Mouse (Mus musculus): ENCODE measurements around the gene Actn1. TPM values are rescaled to one million over a fixed set of nuclear protein-coding genes. Genes with fewer than 3 reads are reported as not detected.

The Actn1 gene
- polyA plus RNA-seq, 2 experiments, result 35.8 to 95.9 TPM

- no peak overlapping the region for H3K9ac ChIP-seq (ENCODE audit: low read depth, low read length, severe bottlenecking)
- TF ChIP-seq POLR2A (IDR thresholded peaks at IDR 0.05; ENCODE audit: borderline replicate concordance, extremely low read depth, insufficient read depth, insufficient read length), result no peak
- H3K27ac ChIP-seq (replicated peaks; ENCODE audit: low read depth, low read length), result no peak overlapping the region
- no peak for DNase-seq (ENCODE audit: low spot score)
- 64% methylated on average over 8 of the region's 8 CpGs for WGBS
- no peaks in the 10 kb centered on the region for H3K27me3 ChIP-seq (ENCODE audit: control insufficient read depth, insufficient read depth, low read length)
- ATAC-seq (ENCODE audit: low FRiP score, low read depth), result no peak
- H3K4me3 ChIP-seq (replicated peaks; ENCODE audit: low read length), result no peak overlapping the region
- no peaks in the 10 kb centered on the region for H3K36me3 ChIP-seq (ENCODE audit: control insufficient read depth, insufficient read depth, low read length)
- no peaks in the 10 kb centered on the region for H3K9me3 ChIP-seq (ENCODE audit: control insufficient read depth, low read length)
- H3K4me2 ChIP-seq (replicated peaks; ENCODE audit: low read depth, low read length, severe bottlenecking), result no peak overlapping the region
- H3K4me1 ChIP-seq (ENCODE audit: control insufficient read depth, insufficient read depth, low read length), result peaks cover 47% of the 10 kb centered on the region
Observed at GRCm38 (mm10) chr12:80213810-80214209, 46.4 kb downstream of the Actn1 start.

- no peak overlapping the region for H3K4me3 ChIP-seq (replicated peaks; ENCODE audit: low read length)
- no peaks in the 10 kb centered on the region for H3K9me3 ChIP-seq (ENCODE audit: control insufficient read depth, low read length)
- peaks cover 50% of the 10 kb centered on the region for H3K4me1 ChIP-seq (ENCODE audit: control insufficient read depth, insufficient read depth, low read length)
- no peak overlapping the region for H3K9ac ChIP-seq (ENCODE audit: low read depth, low read length, severe bottlenecking)
- no peak overlapping the region for H3K4me2 ChIP-seq (replicated peaks; ENCODE audit: low read depth, low read length, severe bottlenecking)
- DNase-seq (ENCODE audit: low spot score), result no peak
- H3K27ac ChIP-seq (replicated peaks; ENCODE audit: low read depth, low read length), result no peak overlapping the region
- no peak for ATAC-seq (ENCODE audit: low FRiP score, low read depth)
- peaks cover 4% of the 10 kb centered on the region for H3K36me3 ChIP-seq (ENCODE audit: control insufficient read depth, insufficient read depth, low read length)
- H3K27me3 ChIP-seq (ENCODE audit: control insufficient read depth, insufficient read depth, low read length), result no peaks in the 10 kb centered on the region
- 27% methylated on average over 4 of the region's 4 CpGs for WGBS
- no peak for TF ChIP-seq POLR2A (IDR thresholded peaks at IDR 0.05; ENCODE audit: borderline replicate concordance, extremely low read depth, insufficient read depth, insufficient read length)
Observed at GRCm38 (mm10) chr12:80213263-80213662, 46.9 kb downstream of the Actn1 start.

DNA sequence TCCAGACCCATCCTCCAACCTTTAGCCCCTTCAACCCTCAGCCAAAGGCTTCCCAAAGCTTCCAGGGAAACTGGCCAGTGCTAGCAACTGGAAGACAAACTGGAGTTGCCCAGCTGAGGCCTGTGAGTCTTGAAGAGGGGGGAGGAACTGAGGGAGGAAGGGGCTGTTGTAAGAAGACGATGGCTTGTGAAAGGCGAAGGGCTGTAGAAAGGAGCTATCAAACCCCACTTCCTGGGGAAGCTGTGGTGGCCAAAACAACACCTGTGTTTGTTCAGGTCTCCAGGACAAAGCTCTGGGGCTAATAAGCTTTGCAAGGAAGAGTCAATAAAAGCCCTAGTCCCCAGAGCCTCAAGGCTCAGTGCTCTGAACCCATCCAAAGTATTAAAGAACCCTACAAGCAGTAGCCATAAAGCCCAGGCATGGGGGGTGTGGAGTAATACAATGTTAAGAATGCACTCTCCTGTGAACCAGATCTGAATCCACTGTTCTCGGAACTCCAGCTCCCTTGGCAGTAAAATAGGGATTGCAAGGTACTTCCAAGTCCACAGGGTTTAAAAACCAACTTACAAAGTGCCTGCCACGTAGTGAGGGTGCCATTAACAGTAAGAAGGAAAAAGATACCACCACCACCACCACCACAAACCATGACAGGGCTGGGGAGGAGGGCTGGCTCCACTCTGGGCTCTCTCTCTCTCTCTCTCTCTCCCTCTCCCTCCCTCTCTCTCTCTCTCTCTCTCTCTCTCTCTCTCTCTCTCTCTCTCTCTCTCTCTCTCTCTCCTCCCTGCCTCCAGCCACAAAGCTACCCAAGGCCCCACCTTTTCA is 49.2 kb downstream of the Actn1 start:
- H3K27me3 ChIP-seq (ENCODE audit: control insufficient read depth, insufficient read depth, low read length), result no peaks in the 10 kb centered on the region
- H3K9ac ChIP-seq (ENCODE audit: low read depth, low read length, severe bottlenecking), result no peak overlapping the region
- H3K4me3 ChIP-seq (replicated peaks; ENCODE audit: low read length), result no peak overlapping the region
- no peak for TF ChIP-seq POLR2A (IDR thresholded peaks at IDR 0.05; ENCODE audit: borderline replicate concordance, extremely low read depth, insufficient read depth, insufficient read length)
- DNase-seq (ENCODE audit: low spot score) (no peak), ATAC-seq (ENCODE audit: low FRiP score, low read depth) (peak; percentile 20; the same call in 1 of the 2 replicates)
- no peaks in the 10 kb centered on the region for H3K9me3 ChIP-seq (ENCODE audit: control insufficient read depth, low read length)
- H3K4me1 ChIP-seq (ENCODE audit: control insufficient read depth, insufficient read depth, low read length), result peaks cover 45% of the 10 kb centered on the region
- H3K36me3 ChIP-seq (ENCODE audit: control insufficient read depth, insufficient read depth, low read length), result peaks cover 18% of the 10 kb centered on the region
- peak overlapping the region; percentile 15; the same call in 1 of the 2 replicates for H3K27ac ChIP-seq (replicated peaks; ENCODE audit: low read depth, low read length)
- 18% methylated on average over 4 of the region's 4 CpGs for WGBS
- H3K4me2 ChIP-seq (replicated peaks; ENCODE audit: low read depth, low read length, severe bottlenecking), result no peak overlapping the region

DNA sequence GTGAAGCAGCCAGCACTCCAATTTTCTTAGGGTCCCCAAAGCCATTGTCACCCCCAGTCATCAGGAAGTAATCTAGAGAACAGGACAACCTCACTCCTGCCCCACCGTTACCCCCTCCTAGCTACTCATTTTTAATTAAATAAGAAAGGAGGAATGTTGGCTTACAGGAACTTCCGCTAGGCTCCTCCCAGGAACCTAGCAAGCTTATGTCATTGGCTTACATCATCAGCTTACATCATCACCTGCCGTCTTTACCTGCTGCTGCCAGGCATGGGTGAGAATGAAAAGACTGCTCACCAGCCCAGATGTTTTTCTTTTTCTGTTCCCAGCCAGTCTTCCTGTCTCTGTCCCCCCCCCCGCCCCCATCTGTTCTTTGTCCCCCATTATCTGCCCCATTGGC is 50.3 kb downstream of the Actn1 start:
- no peak for TF ChIP-seq POLR2A (IDR thresholded peaks at IDR 0.05; ENCODE audit: borderline replicate concordance, extremely low read depth, insufficient read depth, insufficient read length)
- ATAC-seq (ENCODE audit: low FRiP score, low read depth) (no peak), DNase-seq (ENCODE audit: low spot score) (no peak)
- Histone ChIP-seq H3K27ac (replicated peaks; ENCODE audit: low read depth, low read length) (no peak overlapping the region), H3K4me3 (replicated peaks; ENCODE audit: low read length) (no peak overlapping the region), H3K9ac (ENCODE audit: low read depth, low read length, severe bottlenecking) (no peak overlapping the region), H3K9me3 (ENCODE audit: control insufficient read depth, low read length) (no peaks in the 10 kb centered on the region), H3K4me2 (replicated peaks; ENCODE audit: low read depth, low read length, severe bottlenecking) (no peak overlapping the region), H3K27me3 (ENCODE audit: control insufficient read depth, insufficient read depth, low read length) (no peaks in the 10 kb centered on the region), H3K4me1 (ENCODE audit: control insufficient read depth, insufficient read depth, low read length) (peaks cover 45% of the 10 kb centered on the region), H3K36me3 (ENCODE audit: control insufficient read depth, insufficient read depth, low read length) (peaks cover 27% of the 10 kb centered on the region)
- WGBS, result 65% methylated on average over 4 of the region's 4 CpGs

GRCm38 (mm10) chr12:80208126-80208820 is 51.9 kb downstream of the Actn1 start:
- H3K9ac ChIP-seq (ENCODE audit: low read depth, low read length, severe bottlenecking), result no peak overlapping the region
- peaks cover 42% of the 10 kb centered on the region for H3K36me3 ChIP-seq (ENCODE audit: control insufficient read depth, insufficient read depth, low read length)
- H3K4me2 ChIP-seq (replicated peaks; ENCODE audit: low read depth, low read length, severe bottlenecking), result no peak overlapping the region
- WGBS, result 53% methylated on average over 19 of the region's 19 CpGs
- no peak for TF ChIP-seq POLR2A (IDR thresholded peaks at IDR 0.05; ENCODE audit: borderline replicate concordance, extremely low read depth, insufficient read depth, insufficient read length)
- peak; percentile 44; the same call in 1 of the 2 replicates for ATAC-seq (ENCODE audit: low FRiP score, low read depth)
- peak overlapping the region; percentile 48; the same call in 1 of the 2 replicates for H3K27ac ChIP-seq (replicated peaks; ENCODE audit: low read depth, low read length)
- no peaks in the 10 kb centered on the region for H3K9me3 ChIP-seq (ENCODE audit: control insufficient read depth, low read length)
- H3K4me3 ChIP-seq (replicated peaks; ENCODE audit: low read length), result no peak overlapping the region
- peaks cover 35% of the 10 kb centered on the region for H3K4me1 ChIP-seq (ENCODE audit: control insufficient read depth, insufficient read depth, low read length)
- DNase-seq (ENCODE audit: low spot score), result peak; percentile 46
- no peaks in the 10 kb centered on the region for H3K27me3 ChIP-seq (ENCODE audit: control insufficient read depth, insufficient read depth, low read length)

All from limb, embryonic 14.5 days (tissue).